Mouse (Mus musculus) embryo, embryonic 11 days (tissue): ENCODE measurements around the gene Akap6.
A peak's percentile ranks its signal among the peaks of the same experiment; 100 is the strongest.

Experiments
- DNase-seq: peaks from one replicate; pipeline ENCODE4 v3.0.0-alpha.2; 2015

Gene Akap6

GRCm38 (mm10) chr12:52849297-52849696 is 150.1 kb downstream of the Akap6 start:
- no peak for DNase-seq

GRCm38 (mm10) chr12:52850332-52851036 is 151.3 kb downstream of the Akap6 start:
- no peak for DNase-seq

GRCm38 (mm10) chr12:52851221-52851620 is 152.0 kb downstream of the Akap6 start:
- no peak for DNase-seq

GRCm38 (mm10) chr12:52854236-52854679 is 155.1 kb downstream of the Akap6 start:
- DNase-seq, result no peak

- DNase-seq, result no peak
These were observed 156.9 kb downstream of the Akap6 start for GRCm38 (mm10) chr12:52856104-52856503.

GRCm38 (mm10) chr12:52857306-52857705 is 158.1 kb downstream of the Akap6 start:
- DNase-seq, result no peak

GRCm38 (mm10) chr12:52861922-52862321 is 162.7 kb downstream of the Akap6 start:
- no peak for DNase-seq

- DNase-seq, result peak; percentile 54
These were observed 168.9 kb downstream of the Akap6 start for GRCm38 (mm10) chr12:52868000-52868624.

GRCm38 (mm10) chr12:52871604-52872003 is 172.4 kb downstream of the Akap6 start:
- no peak for DNase-seq

GRCm38 (mm10) chr12:52874332-52874923 is 175.2 kb downstream of the Akap6 start:
- no peak for DNase-seq

- peak; percentile 55 for DNase-seq
These were observed 176.9 kb downstream of the Akap6 start for GRCm38 (mm10) chr12:52876065-52876464.

- DNase-seq, result no peak
These were observed 178.0 kb downstream of the Akap6 start for GRCm38 (mm10) chr12:52876978-52877769.

GRCm38 (mm10) chr12:52879324-52879723 is 180.1 kb downstream of the Akap6 start:
- DNase-seq, result no peak

- DNase-seq, result no peak
These were observed 193.3 kb downstream of the Akap6 start for GRCm38 (mm10) chr12:52892519-52892918.

GRCm38 (mm10) chr12:52893656-52894405 is 194.6 kb downstream of the Akap6 start:
- DNase-seq, result no peak

- DNase-seq, result peak; percentile 82
These were observed 196.7 kb downstream of the Akap6 start for GRCm38 (mm10) chr12:52895672-52896460.

GRCm38 (mm10) chr12:52896785-52897184 is 197.6 kb downstream of the Akap6 start:
- DNase-seq, result no peak

GRCm38 (mm10) chr12:52898130-52898529 is 198.9 kb downstream of the Akap6 start:
- no peak for DNase-seq

GRCm38 (mm10) chr12:52904046-52904445 is 204.9 kb downstream of the Akap6 start:
- no peak for DNase-seq

- DNase-seq, result no peak
These were observed 209.4 kb downstream of the Akap6 start for GRCm38 (mm10) chr12:52908448-52909066.

- DNase-seq, result no peak
These were observed 211.2 kb downstream of the Akap6 start for GRCm38 (mm10) chr12:52910345-52910744.
